Comparison of ENCODE assay signal across 9 mouse cellular contexts in the genomic region with DNA sequence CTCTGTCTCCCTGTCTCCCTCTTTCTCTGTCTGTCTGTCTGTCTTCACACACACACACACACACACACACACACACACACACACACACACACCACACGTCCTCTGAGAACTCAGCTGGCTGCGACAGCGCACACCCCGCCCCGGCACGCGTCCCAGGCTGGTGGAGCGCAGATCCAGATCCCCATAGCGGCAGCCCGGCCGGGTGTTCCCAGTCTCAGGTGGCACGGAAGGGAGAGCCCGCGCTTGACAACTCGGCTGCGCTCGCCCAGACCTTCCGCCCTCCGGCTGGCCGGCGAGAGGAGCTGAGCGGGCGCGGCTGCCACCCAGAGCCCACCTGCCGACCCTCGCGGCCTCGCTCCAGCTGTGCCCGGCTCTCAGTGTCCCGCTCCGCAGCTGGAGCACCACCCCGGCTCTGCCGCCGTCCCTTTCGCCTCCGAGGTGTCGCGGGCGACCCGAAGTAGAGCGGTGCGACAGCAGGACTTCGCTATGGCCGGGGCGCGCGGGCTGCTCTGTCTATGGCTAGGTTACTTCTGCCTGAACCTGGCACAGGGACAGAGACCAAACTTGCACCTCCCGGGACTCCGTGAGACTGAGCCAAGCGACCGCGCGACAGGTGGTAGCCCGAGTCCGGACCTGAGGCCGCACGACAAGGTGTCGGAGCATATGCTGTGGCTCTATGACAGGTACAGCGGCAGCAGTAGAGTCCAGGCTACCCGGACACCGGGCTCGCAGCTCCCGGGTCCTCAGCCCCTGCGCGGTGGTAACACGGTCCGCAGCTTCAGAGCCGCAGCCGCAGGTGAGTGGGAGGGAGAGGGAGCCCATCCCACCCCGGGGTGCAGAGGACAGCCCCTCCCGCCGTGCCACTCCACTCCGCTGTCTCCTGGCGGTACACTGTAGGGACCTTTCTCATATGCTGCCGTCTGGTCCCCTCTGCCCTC. TPM values are rescaled to one million over a fixed set of nuclear protein-coding genes. Genes with fewer than 3 reads are reported as not detected.
DNase-seq lines count a peak whose midpoint lies in the region; ATAC-seq and TF ChIP-seq lines count a peak whose summit lies in the region.
"Had no signal": no experiment of that assay in that cellular context is flagged by ENCODE, and none has a peak within 500 bp of the region (broad histone marks: within the 10 kb centered on the region; RNA-seq: fewer than 3 reads in every experiment).

No protein-coding gene starts in this region.

- WGBS in forebrain, embryonic 11.5 days: under 1% methylated on average over 75 of the region's 75 CpGs
- WGBS in hindbrain, postnatal 0 days: under 1% methylated on average over 68 of the region's 75 CpGs
- WGBS in liver, embryonic 14.5 days (ENCODE audit: insufficient replicate concordance): 1% methylated on average over 75 of the region's 75 CpGs
- WGBS in neural tube, embryonic 14.5 days: under 1% methylated on average over 73 of the region's 75 CpGs

- H3K9ac ChIP-seq in forebrain, embryonic 11.5 days (ENCODE audit: low read length): peak overlapping the region; percentile 49
- peak overlapping the region; percentile 43 for H3K9ac ChIP-seq in hindbrain, postnatal 0 days (replicated peaks; ENCODE audit: low read length)
- no peak overlapping the region for H3K9ac ChIP-seq in liver, embryonic 14.5 days (replicated peaks)
- H3K9ac ChIP-seq in neural tube, embryonic 14.5 days (replicated peaks; ENCODE audit: low read depth, low read length): peak overlapping the region; percentile 43

- H3K9me3 ChIP-seq in forebrain, embryonic 11.5 days (ENCODE audit: control insufficient read depth, low read length): no peaks in the 10 kb centered on the region
- no peaks in the 10 kb centered on the region for H3K9me3 ChIP-seq in hindbrain, postnatal 0 days (ENCODE audit: low read length)
- no peaks in the 10 kb centered on the region for H3K9me3 ChIP-seq in liver, embryonic 14.5 days (ENCODE audit: control insufficient read depth, low read length)
- no peaks in the 10 kb centered on the region for H3K9me3 ChIP-seq in neural tube, embryonic 14.5 days (ENCODE audit: control insufficient read depth, low read length)

- H3K27me3 ChIP-seq in forebrain, embryonic 11.5 days (ENCODE audit: control insufficient read depth, insufficient read depth, low read length): peaks cover 26% of the 10 kb centered on the region
- no peaks in the 10 kb centered on the region; the same call in 1 of the 2 replicates for H3K27me3 ChIP-seq in hindbrain, postnatal 0 days (ENCODE audit: insufficient read depth, low read length)
- peaks cover 25% of the 10 kb centered on the region for H3K27me3 ChIP-seq in liver, embryonic 14.5 days (ENCODE audit: control insufficient read depth, insufficient read depth, low read length)
- peaks cover 15% of the 10 kb centered on the region for H3K27me3 ChIP-seq in neural tube, embryonic 14.5 days (ENCODE audit: control insufficient read depth, insufficient read depth, low read length)

- TF ChIP-seq CTCF in hindbrain, postnatal 0 days (IDR thresholded peaks at IDR 0.05; ENCODE audit: low read depth): no peak
- no peak for TF ChIP-seq CTCF in liver, embryonic 14.5 days (IDR thresholded peaks at IDR 0.05; ENCODE audit: low read depth)

- ATAC-seq in forebrain, embryonic 11.5 days (replicated peaks; ENCODE audit: low FRiP score): peak; percentile 75
- peak; percentile 79 for ATAC-seq in hindbrain, postnatal 0 days
- ATAC-seq in liver, embryonic 14.5 days (ENCODE audit: insufficient read depth): no peak
- ATAC-seq in neural tube, embryonic 14.5 days (ENCODE audit: low read depth): peak; percentile 84

- H3K4me3 ChIP-seq in forebrain, embryonic 11.5 days (ENCODE audit: low read depth, low read length): peak overlapping the region; percentile 55
- H3K4me3 ChIP-seq in hindbrain, postnatal 0 days (ENCODE audit: low read length): peak overlapping the region; percentile 57
- H3K4me3 ChIP-seq in liver, embryonic 14.5 days (ENCODE audit: insufficient read depth in 1 of 2, low read depth in 2 of 2, low read length in 2 of 2): peak overlapping the region in 1 of 2 experiments; percentile 14; a peak in 2 of 4 replicates
- H3K4me3 ChIP-seq in neural tube, embryonic 14.5 days (ENCODE audit: low read depth, low read length): peak overlapping the region; percentile 42
- H3K4me3 ChIP-seq: erythroblast, embryonic 14.5 days had no signal

- H3K36me3 ChIP-seq in forebrain, embryonic 11.5 days (ENCODE audit: control insufficient read depth, insufficient read depth, low read length): no peaks in the 10 kb centered on the region
- H3K36me3 ChIP-seq in hindbrain, postnatal 0 days (ENCODE audit: insufficient read depth, low read length): no peaks in the 10 kb centered on the region
- H3K36me3 ChIP-seq in liver, embryonic 14.5 days (replicated peaks; ENCODE audit: control insufficient read depth, insufficient read depth, low read depth): no peaks in the 10 kb centered on the region
- H3K36me3 ChIP-seq in neural tube, embryonic 14.5 days (ENCODE audit: control insufficient read depth, insufficient read depth, low read length): no peaks in the 10 kb centered on the region

- peak overlapping the region; percentile 99 for H3K4me2 ChIP-seq in forebrain, embryonic 11.5 days (ENCODE audit: low read depth, low read length, severe bottlenecking)
- H3K4me2 ChIP-seq in hindbrain, postnatal 0 days (ENCODE audit: low read depth, low read length): peak overlapping the region; percentile 99
- H3K4me2 ChIP-seq in liver, embryonic 14.5 days (ENCODE audit: low read depth): peak overlapping the region; percentile 40
- peak overlapping the region; percentile 93 for H3K4me2 ChIP-seq in neural tube, embryonic 14.5 days (ENCODE audit: low read depth, low read length)

- H3K4me1 ChIP-seq in forebrain, embryonic 11.5 days (replicated peaks; ENCODE audit: control insufficient read depth, insufficient read depth, low read length): 0 out of 2 replicates have a peak, but pooled peaks cover 4% of the 10 kb centered on the region
- 0 out of 2 replicates have a peak, but pooled peaks cover 4% of the 10 kb centered on the region for H3K4me1 ChIP-seq in hindbrain, postnatal 0 days (ENCODE audit: insufficient read depth, low read length)
- H3K4me1 ChIP-seq in liver, embryonic 14.5 days (replicated peaks; ENCODE audit: control insufficient read depth in 2 of 2, insufficient read depth in 2 of 2, low read length in 1 of 2): no peaks in the 10 kb centered on the region
- peaks cover 7% of the 10 kb centered on the region; the same call in 1 of the 2 replicates for H3K4me1 ChIP-seq in neural tube, embryonic 14.5 days (ENCODE audit: control insufficient read depth, insufficient read depth, low read length)

- no peak overlapping the region for H3K27ac ChIP-seq in forebrain, embryonic 11.5 days (ENCODE audit: low read depth, low read length)
- H3K27ac ChIP-seq in hindbrain, postnatal 0 days: no peak overlapping the region
- no peak overlapping the region for H3K27ac ChIP-seq in liver, embryonic 14.5 days
- no peak overlapping the region for H3K27ac ChIP-seq in neural tube, embryonic 14.5 days (ENCODE audit: low read depth, low read length)

- no peak for TF ChIP-seq EP300 in liver, embryonic 14.5 days (IDR thresholded peaks at IDR 0.05; ENCODE audit: low read depth)

- peak; percentile 39 to 47 for DNase-seq in cerebellum, postnatal 14 days
- no peak for DNase-seq in cerebellum, adult 11-12 months
- DNase-seq in ES-CJ7 (ENCODE audit: low read depth, low spot score): peak; percentile 21
- DNase-seq in forebrain, embryonic 11.5 days (ENCODE audit: low spot score): peak; percentile 76
- peak; percentile 17 for DNase-seq in hindbrain, postnatal 0 days (ENCODE audit: low spot score)
- DNase-seq in liver, embryonic 14.5 days (ENCODE audit: low read depth in 3 of 3, low spot score in 3 of 3): no peak
- no peak for DNase-seq in spleen, postnatal 14 days (ENCODE audit: low spot score in 2 of 2)

RNA-seq across cellular contexts. Expression of a gene that starts 0.7 kb away (rescaled TPM):
- 0.64 and 0.85 TPM in 2 replicates for polyA plus RNA-seq in forebrain, embryonic 11.5 days (2014; fragmentation: Nextera tagmentation; extraction: Ambion mirVana)
- 4.8 and 8.4 TPM in 2 replicates for total RNA-seq in hindbrain, postnatal 0 days (2014; rRNA removed)
- polyA plus RNA-seq in hindbrain, postnatal 0 days (2015; fragmentation: Nextera tagmentation; extraction: Ambion mirVana): 1.1 and 1.6 TPM in 2 replicates
- 0.04 TPM in 2 replicates for polyA plus RNA-seq in liver, embryonic 14.5 days (2012; rRNA removed)
- polyA plus RNA-seq in liver, embryonic 14.5 days (2014; fragmentation: Nextera tagmentation; extraction: Ambion mirVana): 0.08 TPM in 1 of 2 replicates, not detected in the other
- 1.7 and 1.9 TPM in 2 replicates for polyA plus RNA-seq in neural tube, embryonic 14.5 days (2014; fragmentation: Nextera tagmentation; extraction: Ambion mirVana)
- polyA plus RNA-seq: erythroblast, embryonic 14.5 days had no signal

Comparison
In these comparisons a context has a peak if more than half of its experiments do, and no peak if none do; other contexts are left out.
1. DNase-seq: peak in cerebellum, postnatal 14 days (2 of 2), ES-CJ7 (single experiment), forebrain, embryonic 11.5 days (single experiment) and hindbrain, postnatal 0 days (single experiment); none in cerebellum, adult 11-12 months (single experiment), liver, embryonic 14.5 days (0 of 3) and spleen, postnatal 14 days (0 of 2).
2. H3K4me2 ChIP-seq: peak in every context shown above with its lines; median percentile 99 in forebrain, embryonic 11.5 days; 99 in hindbrain, postnatal 0 days; 93 in neural tube, embryonic 14.5 days; 40 in liver, embryonic 14.5 days.